Mouse (Mus musculus) embryonic facial prominence, embryonic 15.5 days (tissue): ENCODE data around the gene Ythdf1. TPM values are rescaled to one million over a fixed set of nuclear protein-coding genes. Genes with fewer than 3 reads are reported as not detected.

Source experiments
- ATAC-seq: fragments of 200-750 bp; cut with Nextera tagmentation; 2 replicates; pipeline ENCODE4 v1.8.0; 2017; ENCODE audit warnings: low read depth, moderate TSS enrichment; ENCODE audit not compliant: insufficient number of reproducible peaks, low FRiP score, low TSS enrichment
- H3K27ac ChIP-seq: fragments of 300-500 bp; sonication (generic); replicated peaks from 2 replicates; pipeline ENCODE4 v1.5.1; 2015; ENCODE audit warnings: mild to moderate bottlenecking, inconsistent platforms
- H3K27me3 ChIP-seq: fragments of 300-500 bp; sonication (generic); 2 replicates; pipeline ENCODE4 v1.6.1; 2015; ENCODE audit warnings: inconsistent platforms
- H3K36me3 ChIP-seq: fragments of 300-500 bp; sonication (generic); 2 replicates; pipeline ENCODE4 v1.6.1; 2015; ENCODE audit warnings: mild to moderate bottlenecking, inconsistent platforms
- H3K4me1 ChIP-seq: fragments of 300-500 bp; sonication (generic); 2 replicates; pipeline ENCODE4 v1.6.1; 2015; ENCODE audit warnings: inconsistent platforms
- H3K4me2 ChIP-seq: fragments of 300-500 bp; sonication (generic); replicated peaks from 2 replicates; pipeline ENCODE4 v1.6.1; 2015; ENCODE audit warnings: mild to moderate bottlenecking, inconsistent platforms
- H3K4me3 ChIP-seq: fragments of 300-500 bp; sonication (generic); replicated peaks from 2 replicates; pipeline ENCODE4 v1.5.1; 2015; ENCODE audit warnings: mild to moderate bottlenecking, inconsistent platforms
- H3K9ac ChIP-seq: fragments of 300-500 bp; sonication (generic); 2 replicates; pipeline ENCODE4 v1.6.1; 2015; ENCODE audit warnings: inconsistent platforms
- H3K9me3 ChIP-seq: fragments of 300-500 bp; sonication (generic); replicated peaks from 2 replicates; pipeline ENCODE4 v1.6.1; 2016; ENCODE audit warnings: inconsistent platforms
- WGBS: fragments of 180-500 bp; shearing (Covaris S2); methylation state at CpG from one replicate; pipeline ENCODE4 v1.1.7; 2015; 5-methylcytosine and 5-hydroxymethylcytosine counted together
- polyA plus RNA-seq: library from polyadenylated mRNA; unstranded; fragments of >200 nt; fragmentation: Nextera tagmentation; extraction: Ambion mirVana; gene quantifications from 2 replicates; pipeline ENCODE4 v1.2.1, GENCODE M21; 2015

The Ythdf1 gene
- polyA plus RNA-seq, 1 experiment from 2014 or later: 57.9 TPM

DNA sequence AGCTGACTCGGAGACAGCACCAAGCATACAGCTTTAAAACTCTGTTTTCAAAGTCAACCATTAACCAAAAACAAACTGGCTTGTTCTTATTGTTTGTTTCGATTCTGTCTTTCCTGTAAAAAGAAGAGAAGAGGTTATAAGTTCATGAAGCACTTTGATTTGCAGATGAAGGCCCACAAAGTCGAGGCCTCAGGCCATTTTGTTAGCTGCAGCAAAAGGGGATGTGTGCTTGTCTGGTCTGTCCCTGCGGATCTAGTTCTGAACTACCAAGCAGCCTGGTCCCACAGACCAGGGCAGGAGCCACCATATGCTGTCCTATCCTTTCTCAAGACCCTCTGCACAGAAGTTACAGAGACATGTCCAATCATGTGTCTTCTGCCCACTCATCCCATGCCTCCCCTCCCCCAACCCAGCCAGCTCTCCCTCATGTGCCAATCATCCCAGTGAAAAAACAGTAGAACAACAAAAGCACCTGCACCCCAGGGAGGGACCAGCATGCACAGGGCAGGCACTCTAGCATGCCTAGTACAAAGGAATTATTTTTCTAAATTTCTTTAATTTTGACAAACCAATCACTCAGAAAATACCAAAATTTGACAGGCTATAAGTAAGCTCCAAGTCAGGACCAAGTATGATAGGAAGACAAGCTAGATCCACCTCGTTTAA lies 15.1 kb downstream of the Ythdf1 start:
- no peak for ATAC-seq
- no peak overlapping the region for H3K4me2 ChIP-seq
- WGBS: 52% methylated on average over 5 of the region's 5 CpGs
- H3K27me3 ChIP-seq: no peaks in the 10 kb centered on the region
- no peaks in the 10 kb centered on the region for H3K4me1 ChIP-seq
- H3K4me3 ChIP-seq: no peak overlapping the region
- H3K27ac ChIP-seq: no peak overlapping the region
- H3K36me3 ChIP-seq: peaks cover 41% of the 10 kb centered on the region
- H3K9ac ChIP-seq: no peak overlapping the region
- H3K9me3 ChIP-seq: no peaks in the 10 kb centered on the region

DNA sequence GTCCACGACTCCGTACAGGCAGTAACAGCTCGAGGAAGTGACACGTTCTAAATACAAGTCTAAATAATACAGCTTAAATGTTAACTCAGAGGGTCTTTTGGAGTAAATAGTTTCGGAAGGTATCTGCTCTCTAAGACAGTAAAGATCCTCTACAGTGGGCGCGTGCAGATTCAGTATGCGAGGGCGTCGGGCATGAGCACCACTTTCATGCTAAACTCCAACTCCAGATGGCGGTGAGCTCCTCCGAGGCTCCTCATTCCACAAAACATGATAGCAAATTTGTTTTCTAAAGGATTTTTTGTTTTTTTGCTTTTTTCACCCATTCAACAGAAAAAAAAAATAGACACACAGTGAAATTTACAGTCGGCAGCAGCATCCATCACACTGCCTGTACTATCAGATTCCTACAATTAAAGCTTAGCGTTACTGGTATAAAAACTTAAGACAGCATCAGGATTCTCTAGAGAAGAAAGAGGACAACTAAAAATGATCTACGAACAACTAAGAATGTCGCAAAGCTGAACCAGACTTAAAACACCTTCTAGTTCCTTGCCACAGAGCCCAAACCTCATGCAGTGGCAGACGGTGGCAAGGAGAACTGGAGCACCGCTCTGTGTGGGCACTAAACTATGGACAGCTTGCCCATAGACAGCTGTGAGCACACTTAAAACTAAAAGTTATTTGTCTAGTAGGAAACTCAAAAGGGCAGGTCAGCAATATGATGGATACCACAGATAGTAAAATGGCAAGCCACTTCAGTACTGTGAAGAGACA lies 16.1 kb downstream of the Ythdf1 start:
- H3K4me2 ChIP-seq: no peak overlapping the region
- no peaks in the 10 kb centered on the region for H3K4me1 ChIP-seq
- no peaks in the 10 kb centered on the region for H3K27me3 ChIP-seq
- no peak overlapping the region for H3K27ac ChIP-seq
- no peaks in the 10 kb centered on the region for H3K9me3 ChIP-seq
- ATAC-seq: no peak
- H3K9ac ChIP-seq: no peak overlapping the region
- WGBS: 91% methylated on average over 18 of the region's 18 CpGs
- H3K4me3 ChIP-seq: no peak overlapping the region
- peaks cover 34% of the 10 kb centered on the region; the same call in 1 of the 2 replicates for H3K36me3 ChIP-seq

DNA sequence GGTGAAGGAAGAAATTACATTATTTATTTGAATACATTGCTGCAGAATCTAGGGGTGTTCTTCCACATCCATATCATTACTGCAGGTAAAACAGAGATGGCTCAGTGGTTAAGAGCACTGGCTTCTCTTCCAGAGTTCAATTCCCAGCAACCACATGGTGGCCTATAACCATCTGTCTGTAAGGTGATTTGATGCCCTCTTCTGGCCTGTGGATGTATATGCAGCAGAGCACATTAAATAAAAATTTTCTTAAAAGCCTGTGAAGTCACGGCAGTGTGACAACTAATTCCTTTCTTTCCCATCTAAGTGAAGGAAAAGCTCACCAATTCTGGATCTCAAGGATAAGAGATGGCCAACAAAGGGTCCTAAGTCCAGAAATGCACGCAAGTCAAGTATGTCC lies 18.7 kb downstream of the Ythdf1 start:
- 42% methylated on average over 2 of the region's 2 CpGs for WGBS
- H3K27ac ChIP-seq: no peak overlapping the region
- H3K4me1 ChIP-seq: no peaks in the 10 kb centered on the region
- no peak overlapping the region for H3K4me2 ChIP-seq
- H3K4me3 ChIP-seq: no peak overlapping the region
- peaks cover 23% of the 10 kb centered on the region; the same call in 1 of the 2 replicates for H3K36me3 ChIP-seq
- no peak overlapping the region for H3K9ac ChIP-seq
- peaks cover 2% of the 10 kb centered on the region; the same call in 1 of the 2 replicates for H3K27me3 ChIP-seq
- no peak for ATAC-seq
- H3K9me3 ChIP-seq: no peaks in the 10 kb centered on the region

DNA sequence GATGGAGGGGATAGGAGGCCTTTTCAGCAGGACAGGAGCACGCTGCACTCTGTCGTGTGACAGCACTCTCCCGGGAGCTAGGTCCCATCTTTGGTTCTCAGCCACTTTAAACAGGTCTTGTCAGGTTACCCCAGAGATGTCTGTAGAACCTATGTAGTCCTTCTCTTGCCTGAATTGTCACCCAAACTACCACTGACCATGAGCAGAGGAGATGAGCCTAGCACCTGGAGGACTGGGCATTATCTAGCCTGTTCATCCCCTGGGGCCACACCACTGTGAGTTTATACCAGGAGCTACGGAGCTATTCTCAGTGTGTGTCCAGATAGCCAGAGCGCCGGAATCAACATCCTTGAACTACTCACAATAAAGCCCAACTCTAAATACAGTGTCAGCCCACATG lies 22.9 kb downstream of the Ythdf1 start:
- H3K27me3 ChIP-seq: peaks cover 44% of the 10 kb centered on the region
- H3K4me1 ChIP-seq: peaks cover 21% of the 10 kb centered on the region
- H3K4me3 ChIP-seq: no peak overlapping the region
- H3K36me3 ChIP-seq: peaks cover 2% of the 10 kb centered on the region; the same call in 1 of the 2 replicates
- no peak overlapping the region for H3K9ac ChIP-seq
- no peak overlapping the region for H3K4me2 ChIP-seq
- H3K9me3 ChIP-seq: no peaks in the 10 kb centered on the region
- no peak overlapping the region for H3K27ac ChIP-seq
- no peak for ATAC-seq
- 79% methylated on average over 6 of the region's 6 CpGs for WGBS

DNA sequence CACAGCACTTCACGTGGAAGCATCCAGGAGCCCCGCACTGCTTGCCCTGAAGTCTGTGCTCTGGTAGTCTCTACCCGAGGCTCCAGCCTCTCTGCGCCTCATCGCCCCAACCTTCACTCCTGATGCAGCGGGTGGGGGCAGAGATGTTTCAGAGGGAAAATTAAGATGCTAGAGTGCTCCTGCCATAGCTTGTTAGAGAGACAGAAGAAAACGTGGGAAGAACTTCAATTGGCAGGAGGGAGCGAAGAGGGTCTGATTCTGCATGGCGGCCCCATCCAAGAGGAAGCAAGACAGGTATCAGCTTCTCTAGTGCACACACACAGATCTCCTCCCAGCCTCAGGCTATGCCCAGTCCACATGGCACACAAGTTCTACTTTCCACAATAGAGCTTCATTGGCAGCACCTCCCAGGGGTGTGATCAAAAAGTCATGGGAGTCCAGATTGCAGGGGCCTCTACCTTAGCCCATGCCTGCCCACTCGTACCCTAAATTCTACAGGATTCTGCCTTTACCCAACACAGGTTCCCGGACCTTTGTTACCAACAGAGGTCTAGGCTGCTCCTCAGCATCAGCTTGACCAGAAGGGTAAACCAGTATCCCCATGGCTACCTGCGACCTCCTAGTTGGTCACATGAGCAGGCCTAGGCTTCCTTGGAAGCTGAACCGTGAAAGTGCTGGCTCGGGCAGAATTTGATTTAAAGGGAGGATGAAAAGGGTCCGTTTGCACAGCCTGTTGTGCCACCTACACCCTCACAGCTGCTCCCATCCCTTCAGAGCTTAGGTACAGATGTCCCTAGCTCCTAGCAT lies 23.7 kb downstream of the Ythdf1 start:
- H3K9ac ChIP-seq: no peak overlapping the region
- ATAC-seq: no peak
- H3K27ac ChIP-seq: no peak overlapping the region
- no peak overlapping the region for H3K4me2 ChIP-seq
- H3K9me3 ChIP-seq: no peaks in the 10 kb centered on the region
- H3K4me1 ChIP-seq: peaks cover 26% of the 10 kb centered on the region
- H3K4me3 ChIP-seq: no peak overlapping the region
- H3K27me3 ChIP-seq: peaks cover 53% of the 10 kb centered on the region
- no peaks in the 10 kb centered on the region for H3K36me3 ChIP-seq
- WGBS: 73% methylated on average over 15 of the region's 15 CpGs

DNA sequence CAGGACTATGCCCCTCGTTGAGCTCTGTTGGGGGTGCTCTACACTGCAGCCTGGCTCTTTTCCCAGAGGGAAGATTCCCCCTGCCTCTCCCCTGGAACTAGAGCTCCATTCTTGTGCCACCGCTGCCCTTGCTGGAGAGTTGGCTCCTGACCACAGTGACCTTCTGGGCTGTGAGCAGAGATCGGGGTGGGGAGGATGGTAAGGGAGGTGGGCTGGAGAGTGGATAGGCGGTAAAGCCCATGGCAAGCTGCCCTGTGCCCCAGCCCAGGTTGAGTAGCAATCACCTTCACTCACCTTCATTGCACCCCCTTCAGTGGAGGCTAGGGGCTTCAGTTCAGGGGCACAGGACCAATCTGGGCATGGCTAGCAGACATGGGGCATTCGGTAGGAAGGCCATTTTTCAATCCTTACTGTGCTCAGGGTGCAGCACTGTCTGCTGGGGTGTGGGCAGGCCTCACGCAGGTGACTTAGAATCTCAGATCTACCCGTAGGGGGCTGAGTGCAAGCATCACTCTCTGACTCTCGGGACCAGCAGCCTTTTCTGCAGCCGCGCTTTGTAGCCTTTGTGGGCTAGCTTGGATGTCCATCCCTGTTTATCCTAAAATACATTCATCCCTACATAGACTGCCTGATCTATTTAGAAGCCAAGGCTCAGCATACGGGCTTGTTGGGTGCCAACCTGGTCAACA lies 24.8 kb downstream of the Ythdf1 start:
- ATAC-seq: no peak
- peaks cover 63% of the 10 kb centered on the region for H3K27me3 ChIP-seq
- peaks cover 26% of the 10 kb centered on the region for H3K4me1 ChIP-seq
- no peaks in the 10 kb centered on the region for H3K36me3 ChIP-seq
- H3K4me2 ChIP-seq: no peak overlapping the region
- no peak overlapping the region for H3K9ac ChIP-seq
- H3K4me3 ChIP-seq: no peak overlapping the region
- H3K27ac ChIP-seq: no peak overlapping the region
- H3K9me3 ChIP-seq: no peaks in the 10 kb centered on the region
- 75% methylated on average over 11 of the region's 11 CpGs for WGBS

DNA sequence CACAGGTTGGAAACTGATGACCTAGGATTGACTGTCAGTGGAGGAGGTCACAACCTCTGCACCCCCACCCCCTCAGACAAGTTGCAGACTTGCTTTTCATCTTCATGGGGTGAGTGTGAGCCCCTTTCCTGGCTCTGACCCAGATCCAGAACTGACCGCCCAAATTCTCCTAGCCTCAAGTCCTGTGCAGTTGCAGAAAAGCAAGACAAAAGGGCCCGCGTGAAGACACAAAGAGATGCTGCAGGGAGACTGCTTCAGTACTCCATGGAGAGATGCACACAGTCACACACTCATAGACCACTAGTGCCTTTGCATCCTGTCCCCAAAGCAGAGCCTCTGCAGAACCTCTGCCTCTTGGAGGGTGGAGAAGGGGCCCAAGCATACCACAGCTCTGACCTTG lies 25.4 kb downstream of the Ythdf1 start:
- no peak for ATAC-seq
- H3K36me3 ChIP-seq: no peaks in the 10 kb centered on the region
- no peak overlapping the region for H3K27ac ChIP-seq
- peaks cover 26% of the 10 kb centered on the region for H3K4me1 ChIP-seq
- peaks cover 70% of the 10 kb centered on the region for H3K27me3 ChIP-seq
- no peak overlapping the region for H3K9ac ChIP-seq
- H3K4me3 ChIP-seq: no peak overlapping the region
- WGBS: 79% methylated on average over 3 of the region's 3 CpGs
- H3K4me2 ChIP-seq: no peak overlapping the region
- H3K9me3 ChIP-seq: no peaks in the 10 kb centered on the region

DNA sequence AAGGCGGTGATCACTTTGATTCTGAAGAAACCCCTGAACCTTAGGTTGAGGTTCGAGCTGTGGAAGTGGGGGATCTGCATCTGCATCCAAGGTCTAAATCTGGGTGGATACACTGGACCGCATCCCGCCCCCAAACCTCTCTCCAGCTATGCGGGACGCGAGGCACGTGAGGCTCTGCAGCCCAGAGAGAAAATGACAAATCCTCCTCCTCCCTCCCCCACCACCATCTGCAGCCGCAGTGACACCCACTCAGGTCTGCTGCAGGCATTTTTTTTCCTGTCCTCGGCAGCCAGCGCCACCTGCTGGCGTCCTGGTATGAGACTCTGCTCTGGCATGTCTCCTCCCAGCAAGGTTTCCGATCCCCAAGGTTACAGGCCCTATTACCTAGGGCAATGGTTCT lies 26.0 kb downstream of the Ythdf1 start:
- WGBS: 3% methylated on average over 13 of the region's 13 CpGs
- peak overlapping the region; percentile 44 for H3K4me3 ChIP-seq

DNA sequence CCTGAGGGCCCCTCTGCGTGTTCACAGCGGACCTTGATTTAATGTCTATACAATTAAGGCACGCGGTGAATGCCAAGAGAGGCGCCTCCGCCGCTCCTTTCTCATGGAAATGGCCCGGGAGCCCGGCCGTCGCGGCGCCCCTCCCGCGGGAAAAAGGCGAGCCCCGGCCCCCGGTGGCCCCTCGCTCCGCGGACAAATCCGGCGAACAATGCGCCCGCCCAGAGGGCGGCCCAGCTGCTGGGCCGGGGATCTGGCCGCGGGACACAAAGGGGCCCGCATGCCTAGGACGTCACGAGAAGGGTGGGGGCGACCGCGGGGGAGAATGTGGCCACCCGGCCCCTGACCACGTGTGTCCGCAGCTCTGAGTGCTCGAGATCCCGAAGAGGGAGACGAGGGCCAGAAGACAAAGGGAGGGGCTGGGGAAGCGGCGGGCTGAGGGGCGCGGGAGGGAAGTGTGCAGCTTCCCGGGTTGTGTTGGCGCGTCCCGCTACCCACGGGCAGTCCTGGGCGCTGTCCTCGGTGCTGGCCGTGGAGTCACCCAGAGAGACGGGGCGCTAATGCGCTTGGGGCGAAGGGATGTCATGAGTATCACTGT lies 26.6 kb downstream of the Ythdf1 start:
- no peak; the same call in 1 of the 2 replicates for ATAC-seq
- Histone ChIP-seq H3K4me3 (peak overlapping the region; percentile 44), H3K4me1 (peaks cover 26% of the 10 kb centered on the region), H3K9me3 (no peaks in the 10 kb centered on the region), H3K4me2 (peak overlapping the region; percentile 85), H3K9ac (no peak overlapping the region), H3K27ac (no peak overlapping the region), H3K36me3 (no peaks in the 10 kb centered on the region), H3K27me3 (peaks cover 82% of the 10 kb centered on the region)
- WGBS: 3% methylated on average over 56 of the region's 57 CpGs

More for the DNA sequence above, 26.0 kb downstream of the Ythdf1 start:
- no peak for ATAC-seq
- Histone ChIP-seq H3K9ac (no peak overlapping the region), H3K4me1 (peaks cover 26% of the 10 kb centered on the region), H3K27ac (no peak overlapping the region), H3K27me3 (peaks cover 76% of the 10 kb centered on the region), H3K36me3 (no peaks in the 10 kb centered on the region), H3K4me2 (peak overlapping the region; percentile 85), H3K9me3 (no peaks in the 10 kb centered on the region)

DNA sequence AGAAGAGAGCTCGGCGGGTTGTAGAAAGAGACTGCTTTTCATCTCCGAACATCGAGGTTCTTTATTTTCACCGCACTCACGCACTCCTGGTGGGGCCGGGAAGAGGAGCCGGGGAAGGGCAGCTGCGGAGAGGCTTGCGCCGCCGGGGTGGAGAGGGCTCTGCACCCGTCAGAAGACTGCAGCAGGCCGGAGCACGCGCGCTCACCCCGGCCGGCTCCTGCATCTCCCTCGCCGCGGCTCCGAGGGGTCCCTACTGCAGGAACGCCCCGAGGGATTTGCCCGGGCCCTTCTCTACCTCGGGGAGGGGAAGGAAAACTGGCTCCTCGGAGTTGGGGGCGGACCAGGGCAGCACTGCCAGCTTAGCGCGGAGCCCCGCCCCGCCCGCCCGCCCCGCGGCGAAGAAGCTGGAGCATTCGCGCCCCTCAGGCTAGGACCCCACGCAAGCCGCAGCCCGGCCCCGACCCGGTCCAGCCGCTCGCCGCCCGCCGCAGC lies 27.2 kb downstream of the Ythdf1 start:
- H3K9ac ChIP-seq: no peak overlapping the region
- peaks cover 26% of the 10 kb centered on the region for H3K4me1 ChIP-seq
- peak overlapping the region; percentile 44 for H3K4me3 ChIP-seq
- H3K27me3 ChIP-seq: peaks cover 87% of the 10 kb centered on the region
- H3K4me2 ChIP-seq: peak overlapping the region; percentile 85
- no peaks in the 10 kb centered on the region for H3K36me3 ChIP-seq
- ATAC-seq: no peak
- no peaks in the 10 kb centered on the region for H3K9me3 ChIP-seq
- no peak overlapping the region for H3K27ac ChIP-seq
- under 1% methylated on average over 46 of the region's 50 CpGs for WGBS
